Mouse (Mus musculus) spleen, adult 2 months (tissue): ENCODE measurements around the gene Prkn. TPM values are rescaled to one million over a fixed set of nuclear protein-coding genes. Genes with fewer than 3 reads are reported as not detected.

Source experiments
- DNase-seq, 2 experiments: peaks; one replicate each; pipeline versions ENCODE4 v3.0.0 to v3.0.0-alpha.2; 2012 to 2021; ENCODE audit warnings: low spot score in 2 of 2, low read depth in 1 of 2
- H3K27ac ChIP-seq: fragments of 200-500 bp; 2 replicates; pipeline ENCODE4 v1.5.1; 2012; ENCODE audit warnings: low read length, inconsistent platforms; ENCODE audit not compliant: insufficient read depth
- H3K27me3 ChIP-seq: fragments of 200-500 bp; 2 replicates; pipeline ENCODE4 v1.6.1; 2012; ENCODE audit warnings: mild to moderate bottlenecking, moderate library complexity, low read length, inconsistent platforms; ENCODE audit not compliant: control insufficient read depth, insufficient read depth
- H3K36me3 ChIP-seq: fragments of 200-500 bp; 2 replicates; pipeline ENCODE4 v1.6.1; 2012; ENCODE audit warnings: mild to moderate bottlenecking, low read length, inconsistent platforms; ENCODE audit not compliant: control insufficient read depth, insufficient read depth
- H3K4me1 ChIP-seq: fragments of 200-500 bp; 2 replicates; pipeline ENCODE4 v1.6.1; 2011; ENCODE audit warnings: inconsistent platforms; ENCODE audit not compliant: control insufficient read depth, insufficient read depth, insufficient read length
- H3K4me3 ChIP-seq: fragments of 200-500 bp; 2 replicates; pipeline ENCODE4 v1.5.1; 2011; ENCODE audit warnings: mild to moderate bottlenecking, inconsistent platforms; ENCODE audit not compliant: insufficient read depth, insufficient read length; ENCODE audit errors: extremely low read depth
- CTCF ChIP-seq: fragments of 200-500 bp; IDR thresholded peaks from 2 replicates; pipeline ENCODE4 v1.5.1; 2011; ENCODE audit warnings: mild to moderate bottlenecking, inconsistent platforms; ENCODE audit not compliant: insufficient read depth, insufficient read length, insufficient replicate concordance; ENCODE audit errors: extremely low read depth
- POLR2A ChIP-seq: fragments of 200-500 bp; IDR thresholded peaks from 2 replicates; pipeline ENCODE4 v1.6.1; 2011; ENCODE audit warnings: low read depth, low read length, inconsistent platforms
- WGBS: fragments of 180-500 bp; shearing (Covaris S2); methylation state at CpG from one replicate; pipeline ENCODE4 v1.1.7; 2018; 5-methylcytosine and 5-hydroxymethylcytosine counted together
- polyA plus RNA-seq: library from polyadenylated mRNA; depleted of rRNA; stranded (reverse); fragments of >200 nt; gene quantifications from 2 replicates; pipeline ENCODE4 v1.2.3, GENCODE M21; 2012

The Prkn gene
- polyA plus RNA-seq, 1 experiment = 0.72 TPM

- Histone ChIP-seq H3K4me3 (no peak overlapping the region), H3K27me3 (no peaks in the 10 kb centered on the region), H3K4me1 (no peaks in the 10 kb centered on the region), H3K27ac (no peak overlapping the region), H3K36me3 (no peaks in the 10 kb centered on the region)
- WGBS = 89% methylated on average over 2 of the region's 2 CpGs
- DNase-seq = no peak
- TF ChIP-seq CTCF (no peak), POLR2A (no peak)
Measured at GRCm38 (mm10) chr17:11375461-11375860, 535.3 kb downstream of the Prkn start.

- no peak for DNase-seq
- Histone ChIP-seq H3K36me3 (no peaks in the 10 kb centered on the region), H3K4me3 (no peak overlapping the region), H3K27me3 (no peaks in the 10 kb centered on the region), H3K27ac (no peak overlapping the region), H3K4me1 (no peaks in the 10 kb centered on the region)
- 87% methylated on average over 8 of the region's 8 CpGs for WGBS
- no peak for TF ChIP-seq POLR2A
- no peak for TF ChIP-seq CTCF
Measured at GRCm38 (mm10) chr17:11383364-11383962, 543.3 kb downstream of the Prkn start.

GRCm38 (mm10) chr17:11385246-11385645 lies 545.1 kb downstream of the Prkn start:
- no peaks in the 10 kb centered on the region for H3K4me1 ChIP-seq
- H3K27me3 ChIP-seq = no peaks in the 10 kb centered on the region
- no peak for DNase-seq
- H3K27ac ChIP-seq = no peak overlapping the region
- no peak for TF ChIP-seq CTCF
- TF ChIP-seq POLR2A = no peak
- no peak overlapping the region for H3K4me3 ChIP-seq
- H3K36me3 ChIP-seq = no peaks in the 10 kb centered on the region
- 89% methylated on average over 4 of the region's 4 CpGs for WGBS

GRCm38 (mm10) chr17:11392622-11393294 lies 552.6 kb downstream of the Prkn start:
- no peak for DNase-seq
- WGBS = 78% methylated on average over 11 of the region's 11 CpGs
- Histone ChIP-seq H3K4me3 (no peak overlapping the region), H3K27ac (no peak overlapping the region), H3K4me1 (no peaks in the 10 kb centered on the region), H3K36me3 (no peaks in the 10 kb centered on the region), H3K27me3 (no peaks in the 10 kb centered on the region)
- no peak for TF ChIP-seq POLR2A

GRCm38 (mm10) chr17:11394607-11395006 lies 554.4 kb downstream of the Prkn start:
- no peaks in the 10 kb centered on the region for H3K36me3 ChIP-seq
- DNase-seq = no peak
- WGBS = 85% methylated on average over 6 of the region's 6 CpGs
- TF ChIP-seq POLR2A = no peak
- no peak for TF ChIP-seq CTCF
- no peak overlapping the region for H3K4me3 ChIP-seq
- no peaks in the 10 kb centered on the region for H3K27me3 ChIP-seq
- no peaks in the 10 kb centered on the region for H3K4me1 ChIP-seq
- H3K27ac ChIP-seq = no peak overlapping the region

GRCm38 (mm10) chr17:11397678-11398077 lies 557.5 kb downstream of the Prkn start:
- H3K36me3 ChIP-seq = no peaks in the 10 kb centered on the region
- H3K27me3 ChIP-seq = no peaks in the 10 kb centered on the region
- TF ChIP-seq CTCF = no peak
- no peak for TF ChIP-seq POLR2A
- H3K4me3 ChIP-seq = no peak overlapping the region
- no peak for DNase-seq
- no peak overlapping the region for H3K27ac ChIP-seq
- WGBS = 91% methylated on average over 4 of the region's 4 CpGs
- H3K4me1 ChIP-seq = no peaks in the 10 kb centered on the region

GRCm38 (mm10) chr17:11402225-11402875 lies 562.2 kb downstream of the Prkn start:
- no peaks in the 10 kb centered on the region for H3K27me3 ChIP-seq
- TF ChIP-seq POLR2A = no peak
- no peak for TF ChIP-seq CTCF
- H3K27ac ChIP-seq = no peak overlapping the region
- H3K4me1 ChIP-seq = no peaks in the 10 kb centered on the region
- no peak for DNase-seq
- H3K4me3 ChIP-seq = no peak overlapping the region
- H3K36me3 ChIP-seq = no peaks in the 10 kb centered on the region
- WGBS = 69% methylated on average over 2 of the region's 2 CpGs
